Mouse (Mus musculus) limb, embryonic 14.5 days (tissue): Measurements from ENCODE around the gene Bdp1. TPM values are rescaled to one million over a fixed set of nuclear protein-coding genes. Genes with fewer than 3 reads are reported as not detected.

Source experiments
- ATAC-seq: fragments of 200-750 bp; cut with Nextera tagmentation; 2 replicates; pipeline ENCODE4 v1.8.0; 2017; ENCODE audit warnings: low read depth, moderate number of reproducible peaks, moderate TSS enrichment; ENCODE audit not compliant: low FRiP score
- DNase-seq: peaks from one replicate; pipeline ENCODE4 v3.0.0-alpha.2; 2015; ENCODE audit warnings: low spot score
- H3K27ac ChIP-seq: fragments of 300-500 bp; sonication (generic); replicated peaks from 2 replicates; pipeline ENCODE4 v1.5.1; 2014; ENCODE audit warnings: low read depth, mild to moderate bottlenecking, low read length, moderate library complexity, mixed read lengths
- H3K27me3 ChIP-seq: fragments of 300-500 bp; sonication (generic); 2 replicates; pipeline ENCODE4 v1.6.1; 2014; ENCODE audit warnings: low read length, mixed read lengths; ENCODE audit not compliant: control insufficient read depth, insufficient read depth
- H3K36me3 ChIP-seq: fragments of 300-500 bp; sonication (generic); 2 replicates; pipeline ENCODE4 v1.6.1; 2014; ENCODE audit warnings: mild to moderate bottlenecking, low read length, moderate library complexity, mixed read lengths; ENCODE audit not compliant: control insufficient read depth, insufficient read depth
- H3K4me1 ChIP-seq: fragments of 300-500 bp; sonication (generic); 2 replicates; pipeline ENCODE4 v1.6.1; 2014; ENCODE audit warnings: antibody characterized with exemption, low read length, mixed read lengths; ENCODE audit not compliant: control insufficient read depth, insufficient read depth
- H3K4me2 ChIP-seq: fragments of 300-500 bp; sonication (generic); replicated peaks from 2 replicates; pipeline ENCODE4 v1.6.1; 2014; ENCODE audit warnings: low read depth, mild to moderate bottlenecking, low read length, moderate library complexity; ENCODE audit not compliant: severe bottlenecking
- H3K4me3 ChIP-seq: fragments of 300-500 bp; sonication (generic); replicated peaks from 2 replicates; pipeline ENCODE4 v1.5.1; 2014; ENCODE audit warnings: low read length
- H3K9ac ChIP-seq: fragments of 300-500 bp; sonication (generic); 2 replicates; pipeline ENCODE4 v1.6.1; 2014; ENCODE audit warnings: mild to moderate bottlenecking, low read depth, low read length, moderate library complexity; ENCODE audit not compliant: severe bottlenecking
- H3K9me3 ChIP-seq: fragments of 300-500 bp; sonication (generic); 2 replicates; pipeline ENCODE4 v1.6.1; 2016; ENCODE audit warnings: low read length; ENCODE audit not compliant: control insufficient read depth
- POLR2A ChIP-seq: fragments of 200-500 bp; IDR thresholded peaks from 2 replicates; pipeline ENCODE4 v1.8.0; 2012; ENCODE audit warnings: inconsistent platforms, mild to moderate bottlenecking, moderate library complexity, borderline replicate concordance; ENCODE audit not compliant: insufficient read depth, insufficient read length; ENCODE audit errors: extremely low read depth
- WGBS: fragments of 180-500 bp; shearing (Covaris S2); extraction: QIAGEN DNeasy Blood & Tissue Kit; methylation state at CpG from one replicate; pipeline ENCODE4 v1.1.7; 2014; 5-methylcytosine and 5-hydroxymethylcytosine counted together
- polyA plus RNA-seq, 2 experiments: library from polyadenylated mRNA; depleted of rRNA in 1 of 2; stranded (reverse) in 1 of 2; unstranded in 1 of 2; fragments of >200 nt; fragmentation: Nextera tagmentation in 1 of 2; extraction: Ambion mirVana in 1 of 2; gene quantifications; 2 replicates each; pipeline versions ENCODE4 v1.2.1 to v1.2.3; 2012 to 2014

Bdp1 gene
- polyA plus RNA-seq, 2 experiments, result 12.7 to 20.6 TPM

DNA sequence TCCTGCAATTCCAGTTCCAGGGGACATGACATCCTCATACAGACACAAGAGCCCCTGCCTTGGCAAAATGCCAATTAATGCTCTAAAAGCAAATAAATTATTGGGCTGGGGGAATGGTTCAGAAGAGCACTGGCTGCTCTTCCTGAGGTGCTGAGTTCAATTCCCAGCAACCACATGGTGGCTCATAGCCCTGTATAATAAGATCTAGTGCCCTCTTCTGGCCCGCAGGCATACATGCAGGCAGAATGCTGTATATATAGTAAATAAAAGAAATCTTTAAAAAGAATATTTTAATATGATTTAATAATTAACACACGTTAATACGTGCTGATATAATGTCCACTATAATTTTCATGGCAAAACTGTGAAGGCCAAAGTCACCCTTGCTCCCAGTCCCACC, 105.8 kb downstream of the Bdp1 start:
- TF ChIP-seq POLR2A, result no peak
- H3K4me2 ChIP-seq, result no peak overlapping the region
- 79% methylated on average over 3 of the region's 3 CpGs for WGBS
- H3K27ac ChIP-seq, result no peak overlapping the region
- H3K36me3 ChIP-seq, result no peaks in the 10 kb centered on the region
- no peak overlapping the region for H3K4me3 ChIP-seq
- ATAC-seq (no peak), DNase-seq (no peak)
- no peaks in the 10 kb centered on the region for H3K4me1 ChIP-seq
- H3K9me3 ChIP-seq, result no peaks in the 10 kb centered on the region
- H3K27me3 ChIP-seq, result no peaks in the 10 kb centered on the region
- no peak overlapping the region for H3K9ac ChIP-seq

DNA sequence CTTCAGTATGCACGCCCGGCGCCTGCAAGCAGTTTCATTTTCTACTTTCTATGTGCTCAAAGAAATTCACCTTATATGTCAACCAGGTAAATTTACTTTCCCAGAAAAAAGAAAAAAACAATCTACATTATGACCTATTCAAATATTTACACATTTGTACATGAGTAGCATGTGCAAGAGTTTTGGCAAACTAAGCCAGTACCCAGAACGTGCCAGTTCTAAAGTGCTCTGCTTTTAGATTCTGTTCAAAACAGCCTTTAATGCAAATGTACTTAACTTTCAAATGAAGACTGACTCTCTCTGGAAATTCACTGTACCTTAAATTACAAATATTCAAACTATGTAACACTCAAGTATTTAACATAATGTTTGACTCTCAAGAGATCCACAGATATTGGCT, 114.3 kb downstream of the Bdp1 start:
- WGBS, result 92% methylated on average over 4 of the region's 4 CpGs
- no peak for DNase-seq

DNA sequence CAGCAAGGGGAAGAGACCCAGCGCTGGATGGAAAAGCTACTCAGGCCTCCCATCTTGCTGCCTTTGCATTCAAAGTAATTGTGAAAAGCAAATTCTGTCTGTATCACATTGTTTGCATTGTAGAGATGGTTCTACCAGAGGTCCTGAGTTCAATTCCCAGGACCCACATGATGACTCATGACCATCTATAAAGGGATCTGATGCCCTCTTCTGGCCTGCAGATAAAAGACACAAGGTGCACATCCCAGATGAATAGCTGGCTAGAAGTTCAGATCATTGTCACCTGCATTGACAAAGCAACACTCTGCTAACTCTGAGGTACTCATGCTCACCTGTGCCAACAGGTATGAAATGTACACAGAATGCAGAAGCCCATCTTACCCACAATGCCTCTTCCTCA, 120.5 kb downstream of the Bdp1 start:
- H3K27me3 ChIP-seq, result no peaks in the 10 kb centered on the region
- DNase-seq (no peak), ATAC-seq (no peak)
- no peak overlapping the region for H3K27ac ChIP-seq
- no peak for TF ChIP-seq POLR2A
- no peak overlapping the region for H3K4me3 ChIP-seq
- no peak overlapping the region for H3K9ac ChIP-seq
- no peaks in the 10 kb centered on the region for H3K4me1 ChIP-seq
- WGBS, result 100% methylated on average over 1 of the region's 1 CpGs
- no peak overlapping the region for H3K4me2 ChIP-seq
- H3K36me3 ChIP-seq, result peaks cover 21% of the 10 kb centered on the region
- H3K9me3 ChIP-seq, result no peaks in the 10 kb centered on the region

More for the DNA sequence above, 114.3 kb downstream of the Bdp1 start:
- Histone ChIP-seq H3K27me3 (no peaks in the 10 kb centered on the region), H3K9ac (no peak overlapping the region), H3K9me3 (no peaks in the 10 kb centered on the region), H3K4me1 (no peaks in the 10 kb centered on the region), H3K27ac (no peak overlapping the region), H3K4me2 (no peak overlapping the region), H3K4me3 (no peak overlapping the region), H3K36me3 (peaks cover 19% of the 10 kb centered on the region)
- ATAC-seq, result no peak
- no peak for TF ChIP-seq POLR2A

DNA sequence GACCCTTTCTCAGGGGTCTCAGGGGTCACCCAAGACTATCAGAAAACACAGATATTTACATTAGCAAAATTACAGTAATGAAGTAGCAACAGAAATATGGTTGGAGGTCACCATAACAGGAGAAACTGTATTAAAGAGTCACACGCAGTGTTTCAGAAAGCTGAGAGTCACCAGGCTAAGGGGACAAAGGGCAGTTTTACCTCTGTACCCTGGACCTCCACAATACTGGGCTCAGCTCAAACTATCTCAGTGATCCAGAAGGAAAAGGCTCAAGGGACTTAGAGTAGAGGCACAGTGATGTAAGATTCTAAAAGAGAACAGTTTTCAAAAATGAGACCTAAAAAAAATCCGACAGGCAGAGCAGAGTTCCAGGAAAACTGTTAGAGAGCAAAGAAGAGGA, 124.5 kb downstream of the Bdp1 start:
- Histone ChIP-seq H3K36me3 (peaks cover 35% of the 10 kb centered on the region), H3K27ac (no peak overlapping the region), H3K4me3 (no peak overlapping the region), H3K4me2 (no peak overlapping the region), H3K27me3 (no peaks in the 10 kb centered on the region), H3K9ac (no peak overlapping the region), H3K9me3 (no peaks in the 10 kb centered on the region), H3K4me1 (no peaks in the 10 kb centered on the region)
- ATAC-seq (no peak), DNase-seq (no peak)
- no peak for TF ChIP-seq POLR2A
- WGBS, result 82% methylated on average over 2 of the region's 2 CpGs

DNA sequence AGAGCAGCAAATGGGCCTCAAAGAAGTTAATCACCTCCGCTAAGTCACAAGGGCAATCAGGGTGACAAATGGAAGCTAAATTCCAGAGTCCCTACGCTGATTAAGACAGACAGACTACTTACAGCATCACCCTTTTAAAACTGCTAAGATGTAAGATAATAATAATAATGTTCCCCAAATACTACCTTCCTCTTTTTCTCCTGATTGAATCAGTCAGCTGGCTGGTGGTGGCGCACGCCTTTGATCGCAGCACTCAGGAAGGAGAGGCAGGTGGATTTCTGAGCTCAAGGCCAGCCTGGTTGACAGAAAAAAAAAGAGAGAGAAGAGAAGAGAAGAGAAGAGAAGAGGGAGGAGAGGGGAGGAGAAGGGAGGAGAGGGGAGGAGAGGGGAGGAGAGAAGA, 133.8 kb downstream of the Bdp1 start:
- Histone ChIP-seq H3K4me2 (no peak overlapping the region), H3K36me3 (peaks cover 38% of the 10 kb centered on the region), H3K9ac (no peak overlapping the region), H3K27me3 (no peaks in the 10 kb centered on the region), H3K27ac (no peak overlapping the region), H3K9me3 (no peaks in the 10 kb centered on the region), H3K4me3 (no peak overlapping the region), H3K4me1 (no peaks in the 10 kb centered on the region)
- ATAC-seq, result no peak
- 88% methylated on average over 5 of the region's 5 CpGs for WGBS
- no peak for DNase-seq
- TF ChIP-seq POLR2A, result no peak

Other genes starting within 250 kb of the Bdp1 start
- 0.15 TPM in 1 of 2 replicates, not detected in the other for gene Cartpt, start 203.0 kb downstream of the Bdp1 start, polyA plus RNA-seq (2012; rRNA removed)
- 0.22 and 0.50 TPM in 2 replicates for gene Cartpt, start 203.0 kb downstream of the Bdp1 start, polyA plus RNA-seq (2014; fragmentation: Nextera tagmentation; extraction: Ambion mirVana)
- gene Mccc2, start 88.4 kb downstream of the Bdp1 start, polyA plus RNA-seq (2012; rRNA removed), result 17.5 and 22.4 TPM in 2 replicates
- 42.0 and 43.7 TPM in 2 replicates for gene Mccc2, start 88.4 kb downstream of the Bdp1 start, polyA plus RNA-seq (2014; fragmentation: Nextera tagmentation; extraction: Ambion mirVana)
- 53.6 and 118 TPM in 2 replicates for gene Serf1, start 3.9 kb upstream of the Bdp1 start, polyA plus RNA-seq (2012; rRNA removed)
- 181 and 193 TPM in 2 replicates for gene Serf1, start 3.9 kb upstream of the Bdp1 start, polyA plus RNA-seq (2014; fragmentation: Nextera tagmentation; extraction: Ambion mirVana)
- gene Smn1, start 20.8 kb upstream of the Bdp1 start, polyA plus RNA-seq (2012; rRNA removed), result 54.4 and 63.9 TPM in 2 replicates
- gene Smn1, start 20.8 kb upstream of the Bdp1 start, polyA plus RNA-seq (2014; fragmentation: Nextera tagmentation; extraction: Ambion mirVana), result 50.4 and 53.0 TPM in 2 replicates
- 0.37 and 0.38 TPM in 2 replicates for gene Naip2, start 98.0 kb upstream of the Bdp1 start, polyA plus RNA-seq (2012; rRNA removed)
- gene Naip2, start 98.0 kb upstream of the Bdp1 start, polyA plus RNA-seq (2014; fragmentation: Nextera tagmentation; extraction: Ambion mirVana), result 0.26 and 0.43 TPM in 2 replicates
- 0.55 and 0.61 TPM in 2 replicates for gene Naip5, start 142.3 kb upstream of the Bdp1 start, polyA plus RNA-seq (2012; rRNA removed)
- 0.14 and 0.21 TPM in 2 replicates for gene Naip5, start 142.3 kb upstream of the Bdp1 start, polyA plus RNA-seq (2014; fragmentation: Nextera tagmentation; extraction: Ambion mirVana)
- 0.47 and 0.50 TPM in 2 replicates for gene Naip6, start 213.6 kb upstream of the Bdp1 start, polyA plus RNA-seq (2012; rRNA removed)
- 0.11 and 0.23 TPM in 2 replicates for gene Naip6, start 213.6 kb upstream of the Bdp1 start, polyA plus RNA-seq (2014; fragmentation: Nextera tagmentation; extraction: Ambion mirVana)